Mouse (Mus musculus): ENCODE data around the gene Cblc. TPM values are rescaled to one million over a fixed set of nuclear protein-coding genes. Genes with fewer than 3 reads are reported as not detected.

The Cblc gene
- total RNA-seq (2021) = 1 to 10 TPM; 1.8 to 3.2 TPM
- long read RNA-seq, experiment 1, partial matches to known transcripts = 1 of 5 reads
- long read RNA-seq, experiment 1, other reads (novel, unspliced or antisense) = 1 of 5 reads
- long read RNA-seq, experiment 2, partial matches to known transcripts = 2 of 2 reads
- long read RNA-seq, experiment 2, other reads (novel, unspliced or antisense) = 0 of 2 reads

GRCm38 (mm10) chr7:19796697-19797588 lies at the start of gene Cblc:
Gene Cblc (minus strand): TSS chr7:19796809.
- peak; percentile 89 for DNase-seq

GRCm38 (mm10) chr7:19844521-19845171 lies 48.0 kb upstream of the Cblc start:
- DNase-seq = no peak

DNA sequence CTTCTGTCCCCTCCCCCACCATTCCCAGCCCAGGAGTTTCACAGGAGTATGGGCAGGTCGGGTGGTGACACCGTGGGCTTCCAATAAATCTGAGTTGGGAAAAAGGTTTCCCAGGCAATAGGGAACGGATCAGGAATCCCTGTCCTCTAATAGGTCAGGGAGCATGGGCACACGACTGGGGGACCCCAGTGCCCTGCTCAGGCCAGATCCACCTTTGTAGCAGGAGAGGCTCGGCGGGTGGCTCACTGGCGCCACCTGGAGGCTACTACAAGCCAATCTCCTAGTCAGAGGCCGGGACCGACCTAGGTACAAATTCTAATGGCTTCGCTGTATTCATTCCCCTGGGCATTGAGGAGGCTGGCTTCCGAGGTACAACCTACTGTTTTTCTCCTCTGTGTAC lies 47.0 kb upstream of the Cblc start:
- peak; percentile 87 for DNase-seq

DNA sequence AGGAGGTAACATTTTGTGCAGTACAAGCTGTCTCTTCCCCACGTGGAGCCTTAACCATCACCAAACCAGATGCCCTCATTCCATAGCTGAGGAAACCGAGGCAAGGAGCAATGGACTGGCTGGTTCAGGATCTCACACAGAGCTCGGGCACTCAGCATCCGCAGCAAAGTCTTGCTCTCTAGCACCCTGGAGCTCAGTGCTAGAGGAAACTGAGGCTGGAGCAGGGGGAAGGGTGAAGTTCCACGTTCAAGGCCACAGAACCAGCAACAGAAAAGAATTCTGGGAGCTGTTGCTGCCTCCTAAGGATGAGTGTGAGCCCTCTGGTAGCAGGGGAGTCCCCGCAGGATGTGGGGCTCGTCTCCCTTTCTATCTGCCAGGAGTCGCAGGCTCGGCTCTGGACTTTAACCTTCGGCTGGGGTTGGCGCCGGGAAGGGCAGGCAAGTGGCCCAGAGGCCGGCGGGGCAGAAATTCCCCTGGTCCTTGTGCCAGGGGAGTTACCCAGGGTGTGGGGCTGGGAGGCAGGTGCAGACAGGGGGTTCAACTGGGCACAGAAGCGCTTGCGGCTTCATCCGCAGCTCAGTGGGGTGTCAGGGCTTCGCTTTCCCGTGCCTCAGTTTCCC lies 46.4 kb upstream of the Cblc start:
- peak; percentile 74 for DNase-seq

GRCm38 (mm10) chr7:19841686-19842413 lies 45.2 kb upstream of the Cblc start:
- no peak for DNase-seq

- DNase-seq = no peak
Observed at GRCm38 (mm10) chr7:19840936-19841335, 44.3 kb upstream of the Cblc start.

GRCm38 (mm10) chr7:19840371-19840770 lies 43.8 kb upstream of the Cblc start:
- no peak for DNase-seq

DNA sequence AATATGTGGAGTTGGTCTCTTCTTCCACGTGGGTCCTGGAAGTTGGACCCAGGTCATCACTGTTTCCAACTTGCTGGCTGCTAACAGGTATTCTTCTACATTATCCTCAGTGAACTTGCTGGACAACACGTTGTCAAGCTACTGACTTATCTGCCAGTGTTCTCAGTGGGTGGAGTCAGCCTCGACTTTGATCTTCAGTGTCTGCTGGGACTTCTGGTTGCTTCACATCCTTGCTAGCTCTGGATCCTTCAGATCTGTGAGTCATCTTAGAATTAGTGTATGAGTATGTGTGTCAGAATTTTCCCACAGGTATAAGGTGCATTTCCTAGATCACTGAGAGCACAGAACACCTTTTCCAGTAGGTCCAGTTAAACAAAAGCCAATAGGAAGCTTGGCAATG lies 40.2 kb upstream of the Cblc start:
- peak; percentile 43 for DNase-seq

DNA sequence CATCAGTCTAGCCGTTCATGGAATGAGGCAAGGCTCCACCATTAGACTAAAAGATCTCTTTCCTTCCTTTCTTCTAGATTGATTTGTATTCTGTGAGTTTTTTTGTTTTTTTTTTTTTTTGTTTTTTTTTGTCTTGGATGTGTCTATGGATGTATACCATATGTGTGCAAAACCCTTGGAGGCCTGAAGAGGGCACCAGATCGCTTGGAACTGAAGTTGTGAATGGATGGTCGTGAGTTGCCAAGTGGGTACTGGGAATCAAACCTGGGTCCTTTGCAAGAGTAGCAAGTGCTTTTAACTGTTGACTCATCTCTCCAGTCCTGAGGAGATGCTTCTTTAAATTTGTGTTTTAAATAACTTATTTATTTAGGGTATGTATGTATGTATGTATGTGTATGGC lies 37.4 kb upstream of the Cblc start:
- no peak for DNase-seq

- DNase-seq = no peak
Observed at GRCm38 (mm10) chr7:19831837-19832236, 35.2 kb upstream of the Cblc start.

DNA sequence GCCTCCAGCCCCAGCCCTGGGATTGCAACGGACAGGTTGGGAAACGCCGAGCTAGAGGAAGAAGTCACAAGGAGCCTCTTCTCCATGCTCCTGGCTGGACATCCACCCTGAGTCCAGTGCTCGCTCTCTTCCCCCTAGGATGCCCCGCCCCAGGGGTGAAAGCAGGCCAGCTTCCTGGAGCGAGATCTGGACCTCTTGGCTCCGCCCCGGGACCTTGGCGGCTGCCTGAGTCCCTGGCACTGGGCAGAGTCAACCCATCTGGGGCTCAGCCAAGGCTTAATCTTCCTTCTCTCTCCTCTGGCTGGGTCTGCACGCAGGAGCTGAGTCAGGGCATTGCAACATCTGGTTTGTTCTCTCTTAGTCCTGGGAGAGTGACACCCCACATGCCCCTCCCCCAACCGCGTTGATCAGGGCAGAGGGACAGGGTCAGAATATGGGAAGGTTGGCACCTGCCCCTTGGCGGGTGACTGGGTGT lies 34.1 kb upstream of the Cblc start:
- DNase-seq = peak; percentile 97

GRCm38 (mm10) chr7:19829694-19830093 lies 33.1 kb upstream of the Cblc start:
- DNase-seq = no peak

- DNase-seq = peak; percentile 59
Observed at GRCm38 (mm10) chr7:19826756-19827155, 30.1 kb upstream of the Cblc start.

DNA sequence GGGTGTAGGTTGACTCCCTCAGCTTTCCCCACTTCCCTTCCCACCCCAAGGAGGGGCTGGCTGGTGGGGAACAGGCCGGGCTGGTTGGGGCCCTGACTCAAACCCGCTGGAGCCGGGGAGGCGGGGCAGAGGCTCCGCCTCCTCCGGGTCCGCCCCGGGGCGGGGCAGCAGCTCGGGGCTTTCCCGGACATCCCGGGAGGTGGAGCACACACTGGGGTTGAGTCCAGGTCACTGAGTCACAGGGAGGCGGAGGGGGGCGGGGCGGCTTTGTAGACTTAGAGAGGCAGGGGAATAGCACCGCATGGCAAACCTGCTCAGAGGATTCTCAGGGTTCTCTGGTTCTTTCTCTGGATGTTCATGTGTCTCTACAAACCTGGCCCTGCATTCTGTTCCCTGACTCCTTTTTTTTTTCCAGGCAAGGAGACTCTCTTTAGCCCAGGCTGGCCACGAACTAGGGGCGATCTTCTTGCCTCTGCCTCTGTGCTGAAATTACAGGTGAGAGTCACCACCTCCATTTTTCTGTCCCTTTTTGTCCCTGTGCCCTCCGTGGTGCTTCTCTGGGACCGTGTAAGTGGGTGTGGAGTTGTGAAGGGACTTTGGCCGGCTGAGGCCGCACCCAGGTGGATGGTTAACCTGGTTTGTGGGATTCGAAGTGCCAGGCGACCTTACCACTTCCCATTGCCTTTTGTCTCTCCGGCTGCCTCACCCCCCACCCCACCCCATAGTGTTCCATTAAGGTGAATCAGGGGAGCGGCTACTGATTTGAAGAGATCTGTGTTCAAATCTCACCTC lies 27.8 kb upstream of the Cblc start:
- DNase-seq = peak; percentile 97

- peak; percentile 57 for DNase-seq
Observed at GRCm38 (mm10) chr7:19823256-19824181, 26.9 kb upstream of the Cblc start.

DNA sequence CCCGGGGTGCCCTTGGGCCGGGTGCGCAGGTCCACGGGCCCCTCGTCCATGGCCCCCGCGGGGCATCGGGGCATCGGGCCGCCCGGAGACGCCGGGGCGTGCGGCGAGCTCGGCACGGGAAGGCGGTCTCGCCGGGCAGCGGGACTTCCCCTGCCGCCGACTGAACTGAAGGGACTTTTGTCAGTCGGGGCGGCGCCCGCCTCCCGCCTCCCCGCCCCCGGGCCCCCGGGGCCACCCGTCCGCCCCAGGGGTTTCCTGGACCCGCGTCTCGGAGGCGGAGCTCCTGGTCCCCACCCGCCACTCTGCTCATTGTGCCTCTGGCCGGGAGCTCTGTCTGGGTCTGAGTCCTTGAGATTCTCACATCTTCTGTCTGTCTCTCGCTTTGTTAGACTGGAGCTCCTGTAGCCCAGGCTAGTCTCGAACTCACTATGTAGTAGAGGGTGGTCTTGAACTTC lies 26.0 kb upstream of the Cblc start, which contains the start of gene Bcl3:
Gene Bcl3 (minus strand): TSS at position 167 of the 455 bp plus-strand sequence.
- peak; percentile 86 for DNase-seq

- DNase-seq = no peak
Observed at GRCm38 (mm10) chr7:19822193-19822592, 25.6 kb upstream of the Cblc start.

GRCm38 (mm10) chr7:19821633-19822032 lies 25.0 kb upstream of the Cblc start:
- DNase-seq = no peak

- no peak for DNase-seq
Observed at GRCm38 (mm10) chr7:19820347-19821048, 23.9 kb upstream of the Cblc start.

All from adrenal gland, postnatal 10 days (tissue).